Mouse (Mus musculus): ENCODE measurements around the gene Tbc1d8.

The Tbc1d8 gene

DNA sequence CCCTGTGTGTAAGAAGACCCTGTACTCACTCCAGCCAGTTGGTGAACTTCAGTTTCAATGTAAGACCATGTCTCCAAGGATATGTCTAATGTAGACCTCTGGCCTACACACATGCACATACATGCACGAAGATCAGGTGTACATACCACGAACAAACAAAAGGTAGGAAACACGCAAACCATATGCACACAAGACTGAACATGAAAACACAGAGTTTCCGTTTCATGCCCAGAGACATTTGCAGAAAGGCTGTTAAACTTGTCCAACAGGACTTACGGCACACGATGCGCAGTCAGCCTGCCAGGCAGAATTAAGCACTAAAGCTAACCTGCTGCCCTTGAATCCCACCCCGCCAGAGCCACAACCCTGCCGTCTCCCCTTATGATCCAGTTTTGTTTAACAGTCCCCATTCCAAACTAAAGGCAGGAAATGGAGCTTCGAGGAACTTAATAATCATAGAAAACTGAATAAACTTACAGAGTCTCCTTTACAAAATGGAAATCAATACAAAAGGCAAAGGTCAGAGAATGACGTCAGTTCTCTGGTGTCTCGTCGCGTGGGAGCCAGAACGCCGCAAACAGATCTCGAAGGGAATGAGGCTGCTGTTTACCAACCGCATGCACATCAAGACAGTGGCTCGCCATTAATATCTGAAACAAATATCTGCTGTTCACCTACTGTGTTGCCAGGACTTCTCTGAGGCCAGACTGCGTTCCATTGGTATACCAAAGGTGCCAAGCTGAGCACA is 33.1 kb downstream of the Tbc1d8 start:
- no peak for DNase-seq

DNA sequence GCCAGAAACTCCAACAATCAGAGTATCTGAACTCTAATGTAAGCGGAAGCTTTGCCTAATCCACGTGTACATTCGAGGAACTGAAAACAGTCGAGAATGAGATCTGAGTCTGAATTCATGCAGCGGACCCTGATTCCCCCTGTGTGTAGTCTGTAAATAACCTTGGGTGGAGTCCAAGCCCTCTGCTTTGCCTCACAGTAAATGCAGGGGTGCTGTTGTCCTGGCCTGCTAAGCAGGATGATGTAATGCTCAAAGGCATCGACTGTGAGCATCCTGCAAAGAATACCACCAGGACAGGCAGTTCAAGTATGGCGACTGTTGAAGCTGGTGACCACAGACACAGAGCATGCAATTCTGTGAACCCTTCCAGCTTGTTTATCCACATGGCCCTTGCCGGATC is 34.8 kb downstream of the Tbc1d8 start:
- no peak for DNase-seq

DNA sequence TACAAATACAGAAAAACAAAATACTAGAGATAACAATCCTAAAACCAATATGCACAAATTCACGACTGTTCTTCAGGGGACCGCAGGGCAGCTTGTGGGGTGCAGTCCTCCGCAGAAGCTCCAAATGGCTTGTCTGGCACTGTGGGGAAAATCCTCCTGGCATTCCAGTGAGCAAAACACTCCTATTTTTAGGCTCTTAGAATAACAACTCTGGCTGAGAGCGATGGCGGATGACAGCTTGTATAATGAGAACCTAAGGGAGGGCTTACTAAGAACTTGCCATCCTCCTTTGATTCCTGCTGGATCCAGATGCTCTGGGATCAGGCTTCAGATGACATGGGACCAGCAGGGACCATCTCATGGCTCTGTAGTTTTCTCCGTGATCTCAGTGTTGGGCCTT is 36.9 kb downstream of the Tbc1d8 start:
- no peak for DNase-seq

- no peak for DNase-seq
These were observed 38.6 kb downstream of the Tbc1d8 start for GRCm38 (mm10) chr1:39439661-39440548.

GRCm38 (mm10) chr1:39438629-39439028 is 39.9 kb downstream of the Tbc1d8 start:
- DNase-seq: no peak

DNA sequence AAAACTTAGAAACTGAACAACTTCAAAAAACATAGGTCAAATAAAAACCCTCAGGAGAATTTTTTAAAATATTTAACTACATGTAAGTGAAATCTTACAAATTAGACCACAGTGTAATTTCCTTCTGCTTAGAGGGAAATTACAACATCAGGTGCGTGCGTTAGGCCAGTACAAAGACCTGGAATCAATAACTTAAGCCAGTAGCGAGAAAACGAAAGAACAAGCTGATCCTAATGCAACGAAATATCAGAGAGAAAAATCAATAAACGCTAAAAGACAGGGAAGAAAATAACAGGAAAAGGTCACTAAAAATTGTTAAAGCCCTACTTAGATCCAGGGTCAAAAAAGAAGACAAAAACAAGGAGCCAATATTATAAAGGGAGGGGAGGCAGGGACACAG is 44.3 kb downstream of the Tbc1d8 start:
- DNase-seq: no peak

GRCm38 (mm10) chr1:39430020-39430419 is 48.5 kb downstream of the Tbc1d8 start:
- no peak for DNase-seq

- no peak for DNase-seq
These were observed 49.5 kb downstream of the Tbc1d8 start for GRCm38 (mm10) chr1:39429015-39429414.

GRCm38 (mm10) chr1:39428280-39428679 is 50.3 kb downstream of the Tbc1d8 start:
- DNase-seq: no peak

DNA sequence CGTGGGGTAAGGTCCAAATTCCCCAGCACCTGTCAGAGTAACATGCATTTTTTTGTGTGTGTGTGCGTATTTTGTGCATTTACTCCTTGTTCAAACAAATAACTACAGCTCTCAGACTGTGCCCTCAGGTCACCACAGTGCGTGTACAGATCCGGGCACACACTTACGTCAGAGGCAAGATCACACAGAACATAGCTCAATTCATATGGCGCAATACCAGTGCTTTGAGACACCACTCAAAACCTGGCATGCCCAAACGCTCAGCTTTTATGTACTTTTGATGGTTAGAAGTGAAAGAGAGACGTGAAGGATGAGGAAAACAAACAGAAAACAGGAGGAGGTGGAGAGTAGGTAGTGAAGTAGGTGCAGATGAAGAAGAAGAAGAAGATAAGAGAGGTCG is 53.1 kb downstream of the Tbc1d8 start:
- DNase-seq: no peak

GRCm38 (mm10) chr1:39420987-39421386 is 57.6 kb downstream of the Tbc1d8 start:
- DNase-seq: no peak

DNA sequence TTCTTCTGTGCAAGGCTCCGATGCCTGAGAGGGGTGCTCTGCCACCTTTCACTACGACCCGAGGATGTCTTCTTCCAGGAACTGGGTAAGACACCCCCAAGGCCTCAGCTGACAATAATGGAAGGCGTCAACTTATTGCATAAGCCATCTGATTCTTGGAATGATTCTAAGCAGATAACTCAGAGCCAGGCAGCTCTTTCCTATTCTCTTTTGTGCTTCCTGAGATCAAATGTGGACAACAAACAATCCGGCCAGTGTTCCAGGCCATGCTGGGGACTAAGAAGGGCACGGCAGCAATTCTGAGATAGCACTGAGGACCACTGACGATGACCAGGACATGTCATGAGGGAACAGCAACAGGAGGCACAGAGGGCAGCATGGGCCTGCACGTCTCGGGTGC is 59.7 kb downstream of the Tbc1d8 start:
- no peak for DNase-seq

- peak; percentile 29 to 37 for DNase-seq
These were observed 60.7 kb downstream of the Tbc1d8 start for GRCm38 (mm10) chr1:39417817-39418216.

DNA sequence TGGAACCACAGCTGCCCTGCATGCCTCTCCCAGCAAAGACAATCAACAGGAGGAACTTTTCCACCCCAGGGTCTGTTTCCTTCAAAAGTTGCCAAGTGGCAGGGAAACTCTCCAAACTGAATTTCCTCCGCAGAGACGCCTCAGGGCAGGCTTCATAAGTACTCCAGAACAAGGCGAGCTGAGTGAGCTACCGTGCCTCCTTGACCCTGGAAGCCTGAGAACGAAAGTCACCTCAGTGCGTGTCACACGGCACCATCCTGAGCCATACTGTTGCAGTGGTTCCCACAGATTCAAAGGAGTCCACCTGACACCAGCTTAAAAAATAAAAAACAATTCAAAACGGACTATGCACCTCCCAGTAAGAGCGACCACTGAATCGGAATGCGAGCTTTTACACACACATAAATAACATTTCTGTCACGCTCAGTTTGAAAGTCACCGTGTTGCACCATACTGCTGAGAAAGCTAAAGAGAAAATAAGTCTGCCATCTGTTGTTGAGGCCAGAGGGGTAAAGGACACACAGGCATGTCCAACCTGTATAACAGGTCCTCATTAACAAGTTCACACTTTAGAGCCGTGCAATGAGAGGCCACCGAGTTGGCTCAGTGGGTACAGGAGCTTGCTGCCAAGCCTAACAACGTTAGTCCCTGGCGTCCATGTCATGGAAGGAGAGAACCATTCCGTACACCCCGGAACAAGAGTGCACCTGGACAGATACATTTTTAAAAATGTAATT is 68.3 kb downstream of the Tbc1d8 start:
- no peak for DNase-seq

DNA sequence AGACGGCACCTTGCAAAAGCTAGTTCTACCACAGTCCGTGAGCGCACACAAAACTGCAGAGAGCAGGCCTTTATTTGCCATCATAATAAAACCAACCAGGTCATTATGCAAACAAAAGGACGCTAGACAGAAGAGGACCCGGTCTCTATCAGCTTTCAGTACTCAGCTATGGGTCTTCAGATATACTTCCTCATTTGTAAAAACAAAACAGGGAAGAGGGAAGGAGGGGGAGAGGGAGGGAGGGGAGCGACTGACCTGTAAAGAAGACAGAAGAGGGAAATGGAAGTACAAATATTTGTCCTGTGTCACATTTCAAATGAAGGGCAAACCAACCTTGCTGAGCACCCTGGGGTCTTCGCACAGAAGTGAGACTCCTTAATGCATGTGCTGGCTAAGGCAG is 69.9 kb downstream of the Tbc1d8 start:
- no peak for DNase-seq

GRCm38 (mm10) chr1:39408123-39408522 is 70.4 kb downstream of the Tbc1d8 start:
- DNase-seq: no peak

- DNase-seq: no peak
These were observed 71.4 kb downstream of the Tbc1d8 start for GRCm38 (mm10) chr1:39407108-39407507.

- DNase-seq: no peak
These were observed 78.4 kb downstream of the Tbc1d8 start for GRCm38 (mm10) chr1:39400173-39400572.

- DNase-seq: no peak
These were observed 79.3 kb downstream of the Tbc1d8 start for GRCm38 (mm10) chr1:39399228-39399627.

DNA sequence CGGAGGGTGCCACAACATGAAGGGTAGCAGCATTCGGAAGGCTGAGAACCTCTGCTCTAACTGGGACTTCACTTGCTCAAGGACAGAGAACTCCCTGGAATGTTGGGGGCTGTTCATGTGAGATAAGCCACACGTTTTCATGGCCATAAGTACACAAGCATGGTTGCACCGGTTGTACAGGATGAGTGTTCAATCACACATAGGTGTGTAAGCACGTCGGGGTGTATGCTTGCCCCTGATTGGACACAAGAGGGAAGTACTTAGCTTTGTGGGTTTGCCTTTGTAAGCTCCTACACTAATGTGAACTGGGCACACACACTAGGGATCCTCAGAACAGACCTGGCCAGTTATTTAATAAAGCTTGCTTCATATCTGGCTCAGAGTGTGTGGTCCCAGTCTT is 80.3 kb downstream of the Tbc1d8 start:
- no peak for DNase-seq

DNA sequence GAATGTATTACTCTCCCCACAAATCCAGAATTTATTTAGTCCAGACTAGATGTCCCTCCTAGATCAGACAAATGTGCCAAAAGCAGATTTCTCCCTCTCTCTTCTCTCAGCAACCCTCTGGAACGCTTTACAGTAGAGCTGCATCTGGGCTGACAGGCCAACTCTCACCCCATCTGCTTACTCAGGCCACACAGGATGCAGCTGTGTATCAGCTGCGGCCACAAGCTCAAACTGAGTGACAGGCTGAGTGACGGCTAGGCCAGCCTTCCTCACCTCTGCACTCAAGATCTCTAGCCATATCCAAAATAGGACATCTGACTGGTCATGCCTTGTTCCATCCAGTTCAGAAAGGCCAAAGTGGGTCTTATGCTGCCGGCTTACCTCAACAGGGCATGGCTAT is 82.2 kb downstream of the Tbc1d8 start:
- DNase-seq: no peak

- no peak for DNase-seq
These were observed 83.9 kb downstream of the Tbc1d8 start for GRCm38 (mm10) chr1:39394650-39395049.

DNA sequence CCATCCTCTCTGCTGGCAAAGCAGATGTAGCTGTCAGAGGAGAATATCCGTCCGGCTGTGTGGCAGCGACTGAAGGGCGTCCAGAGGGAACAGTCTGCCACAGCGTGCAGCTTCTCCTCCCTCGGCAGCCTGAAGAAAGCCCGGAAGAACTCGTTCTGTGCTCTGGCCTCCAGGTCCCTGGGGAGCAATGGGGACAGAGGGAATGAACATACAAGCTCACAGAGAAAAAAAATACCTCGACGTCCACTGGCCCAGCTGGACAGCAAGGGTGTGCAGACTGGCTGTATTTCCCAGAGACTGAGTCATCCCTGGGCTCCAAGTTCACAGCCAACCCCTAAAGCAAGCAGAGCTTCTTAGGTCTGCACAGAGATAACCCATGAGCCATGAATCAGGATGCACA is 84.5 kb downstream of the Tbc1d8 start:
- no peak for DNase-seq
